Mouse (Mus musculus): ENCODE measurements around the gene Acvrl1. TPM values are rescaled to one million over a fixed set of nuclear protein-coding genes. Genes with fewer than 3 reads are reported as not detected.
A peak's percentile ranks its signal among the peaks of the same experiment; 100 is the strongest.
"Not testable (repeated sequence)": the region's sequence is repeated elsewhere in the genome, so short reads cannot be mapped to it uniquely, and the experiment has no call there.

Gene Acvrl1
- total RNA-seq, 2 experiments from 2014 or later, result 13.4 to 17.5 TPM

- DNase-seq, result no peak
Observed at GRCm38 (mm10) chr15:101107906-101108671, 20.2 kb upstream of the Acvrl1 start.

GRCm38 (mm10) chr15:101113176-101113575, 15.1 kb upstream of the Acvrl1 start:
- DNase-seq, result peak; percentile 70 to 72

GRCm38 (mm10) chr15:101113778-101114177, 14.5 kb upstream of the Acvrl1 start:
- DNase-seq, result not testable (repeated sequence)

GRCm38 (mm10) chr15:101115511-101116110, 12.7 kb upstream of the Acvrl1 start, which contains the start of gene Ankrd33:
Gene Ankrd33 (plus strand): TSS chr15:101115755.
- DNase-seq, result no peak

- peak; percentile 43 to 69 for DNase-seq
Observed at GRCm38 (mm10) chr15:101118399-101119125, 9.8 kb upstream of the Acvrl1 start.

GRCm38 (mm10) chr15:101121411-101122289, 6.7 kb upstream of the Acvrl1 start:
- no peak for DNase-seq

- DNase-seq, result peak; percentile 30 to 36
Observed at GRCm38 (mm10) chr15:101122290-101122589, 6.1 kb upstream of the Acvrl1 start.

- peak in 1 of 2 experiments; percentile 46 for DNase-seq
Observed at GRCm38 (mm10) chr15:101123202-101123601, 5.1 kb upstream of the Acvrl1 start.

- DNase-seq, result no peak
Observed at GRCm38 (mm10) chr15:101125561-101125960, 2.8 kb upstream of the Acvrl1 start.

GRCm38 (mm10) chr15:101126876-101127544, 1.3 kb upstream of the Acvrl1 start:
- DNase-seq, result no peak

GRCm38 (mm10) chr15:101129412-101129811, 1.1 kb downstream of the Acvrl1 start:
- no peak for DNase-seq

- no peak for DNase-seq
Observed at GRCm38 (mm10) chr15:101131498-101131897, 3.2 kb downstream of the Acvrl1 start.

- no peak for DNase-seq
Observed at GRCm38 (mm10) chr15:101132041-101132440, 3.7 kb downstream of the Acvrl1 start.

GRCm38 (mm10) chr15:101132761-101133160, 4.4 kb downstream of the Acvrl1 start:
- DNase-seq, result no peak

GRCm38 (mm10) chr15:101133993-101134704, 5.8 kb downstream of the Acvrl1 start:
- DNase-seq, result peak in 1 of 2 experiments; percentile 55

- DNase-seq, result no peak
Observed at GRCm38 (mm10) chr15:101135405-101135804, 7.1 kb downstream of the Acvrl1 start.

- no peak for DNase-seq
Observed at GRCm38 (mm10) chr15:101137455-101137854, 9.1 kb downstream of the Acvrl1 start.

- DNase-seq, result no peak
Observed at GRCm38 (mm10) chr15:101138675-101139074, 10.4 kb downstream of the Acvrl1 start.

GRCm38 (mm10) chr15:101139885-101140284, 11.6 kb downstream of the Acvrl1 start:
- no peak for DNase-seq

GRCm38 (mm10) chr15:101140587-101140986, 12.3 kb downstream of the Acvrl1 start:
- DNase-seq, result no peak

- DNase-seq, result peak; percentile 61 to 81
Observed at GRCm38 (mm10) chr15:101141061-101141541, 12.8 kb downstream of the Acvrl1 start.

All from adrenal gland, postnatal 36 days (tissue).